Mouse (Mus musculus) cerebellum, adult 2 months (tissue): ENCODE data around the gene Tsen54. TPM values are rescaled to one million over a fixed set of nuclear protein-coding genes. Genes with fewer than 3 reads are reported as not detected.

Source experiments
- DNase-seq, 2 experiments: peaks; one replicate each; pipeline ENCODE4 v3.0.0; 2021
- H3K27ac ChIP-seq: fragments of 200-500 bp; 2 replicates; pipeline ENCODE4 v1.5.1; 2012; ENCODE audit warnings: low read length, control low read depth, inconsistent platforms; ENCODE audit not compliant: insufficient read depth
- H3K27me3 ChIP-seq: fragments of 200-500 bp; 2 replicates; pipeline ENCODE4 v1.6.1; 2012; ENCODE audit warnings: inconsistent platforms, mild to moderate bottlenecking, low read length, moderate library complexity; ENCODE audit not compliant: control insufficient read depth, insufficient read depth
- H3K4me1 ChIP-seq: fragments of 200-500 bp; 2 replicates; pipeline ENCODE4 v1.6.1; 2011; ENCODE audit warnings: low read length; ENCODE audit not compliant: control insufficient read depth, insufficient read depth
- H3K4me3 ChIP-seq: fragments of 200-500 bp; replicated peaks from 2 replicates; pipeline ENCODE3; 2011; ENCODE audit warnings: mild to moderate bottlenecking, low read depth, low read length, control low read depth; ENCODE audit not compliant: insufficient read depth
- CTCF ChIP-seq: fragments of 200-500 bp; IDR thresholded peaks from 2 replicates; pipeline ENCODE4 v1.5.1; 2011; ENCODE audit warnings: low read depth, mild to moderate bottlenecking, control low read depth, low read length, moderate library complexity, borderline replicate concordance; ENCODE audit not compliant: insufficient read depth
- POLR2A ChIP-seq: fragments of 200-500 bp; IDR thresholded peaks from 2 replicates; pipeline ENCODE4 v1.6.1; 2011; ENCODE audit warnings: low read length, control low read depth, borderline replicate concordance; ENCODE audit not compliant: insufficient read depth
- WGBS: fragments of 180-500 bp; shearing (Covaris S2); methylation state at CpG from one replicate; pipeline ENCODE4 v1.1.7; 2018; 5-methylcytosine and 5-hydroxymethylcytosine counted together
- polyA plus RNA-seq: library from polyadenylated mRNA; depleted of rRNA; stranded (reverse); fragments of >200 nt; gene quantifications from 2 replicates; pipeline ENCODE4 v1.2.3, GENCODE M21; 2012

Gene Tsen54
- polyA plus RNA-seq, 1 experiment, result 25.0 TPM

DNA sequence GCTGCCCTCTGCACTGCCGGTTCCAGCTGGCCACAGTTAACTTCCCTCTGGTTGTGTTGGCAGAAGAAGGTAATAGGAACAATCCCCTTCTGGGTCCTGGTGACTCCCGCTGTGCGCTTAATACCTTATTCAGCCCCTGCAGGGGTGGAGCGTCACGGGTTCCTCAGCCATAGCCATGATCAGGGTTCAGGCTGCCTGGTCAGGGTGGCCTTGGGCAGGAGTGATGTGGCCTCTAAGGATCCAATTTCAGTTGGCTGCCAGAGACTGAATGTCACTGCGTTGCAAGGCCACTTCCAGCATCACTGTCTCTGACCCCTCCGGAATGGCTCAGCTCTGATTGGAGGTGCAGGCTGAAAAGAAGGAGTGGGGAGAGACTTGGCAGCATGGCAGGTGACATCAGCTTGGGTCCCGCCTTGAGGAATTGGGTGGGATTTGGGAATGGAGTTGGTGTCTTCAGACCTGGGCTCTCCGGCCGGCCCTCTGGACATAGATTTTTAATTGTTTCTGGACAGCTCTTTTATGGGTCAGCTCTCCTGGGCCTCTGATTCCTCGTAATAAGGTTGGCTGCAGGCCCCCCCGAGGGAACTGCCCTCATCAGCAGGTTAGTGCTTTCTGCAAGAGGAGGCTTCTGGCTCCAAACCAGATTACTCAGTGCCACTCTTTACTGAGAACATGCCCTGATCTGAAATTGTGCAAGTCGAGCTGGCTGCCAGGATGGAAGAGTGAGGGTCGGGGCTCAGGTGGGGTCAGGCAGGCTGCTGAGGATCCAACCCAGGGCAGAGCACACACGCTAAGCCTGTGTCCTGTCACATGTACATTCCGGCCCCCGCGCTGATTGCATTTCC, 38.5 kb upstream of the Tsen54 start:
- DNase-seq, result peak; percentile 57 to 66
- H3K27me3 ChIP-seq, result no peaks in the 10 kb centered on the region
- H3K27ac ChIP-seq, result 0 out of 2 replicates have a peak overlapping the region, but pooled peaks have one; percentile 0
- peak overlapping the region; percentile 34 for H3K4me3 ChIP-seq
- peaks cover 22% of the 10 kb centered on the region for H3K4me1 ChIP-seq
- 24% methylated on average over 18 of the region's 18 CpGs for WGBS
- TF ChIP-seq POLR2A, result no peak
- no peak for TF ChIP-seq CTCF

DNA sequence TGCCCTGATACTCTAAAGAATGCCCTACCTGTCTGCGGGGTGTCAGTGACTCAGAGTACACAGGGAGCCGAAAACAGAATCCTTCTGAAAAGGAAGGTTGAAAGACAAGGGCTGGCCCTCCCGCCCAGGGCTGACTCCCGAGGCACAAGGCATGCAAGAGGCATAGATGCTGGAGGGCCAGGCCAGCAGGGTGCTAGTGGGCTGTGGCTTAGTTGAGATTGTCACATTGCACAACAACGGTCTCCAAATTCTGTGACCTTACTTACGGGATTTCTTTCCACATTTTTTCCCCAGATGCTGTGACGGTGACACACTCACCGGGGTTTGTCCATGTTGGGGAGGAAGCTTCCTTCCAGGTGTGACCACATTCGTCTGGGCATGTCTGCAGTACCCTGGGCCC, 37.6 kb upstream of the Tsen54 start:
- no peaks in the 10 kb centered on the region for H3K27me3 ChIP-seq
- H3K27ac ChIP-seq, result no peak overlapping the region
- no peak for TF ChIP-seq POLR2A
- no peak for TF ChIP-seq CTCF
- WGBS, result 90% methylated on average over 9 of the region's 9 CpGs
- no peak for DNase-seq
- H3K4me3 ChIP-seq, result no peak overlapping the region
- H3K4me1 ChIP-seq, result peaks cover 22% of the 10 kb centered on the region

DNA sequence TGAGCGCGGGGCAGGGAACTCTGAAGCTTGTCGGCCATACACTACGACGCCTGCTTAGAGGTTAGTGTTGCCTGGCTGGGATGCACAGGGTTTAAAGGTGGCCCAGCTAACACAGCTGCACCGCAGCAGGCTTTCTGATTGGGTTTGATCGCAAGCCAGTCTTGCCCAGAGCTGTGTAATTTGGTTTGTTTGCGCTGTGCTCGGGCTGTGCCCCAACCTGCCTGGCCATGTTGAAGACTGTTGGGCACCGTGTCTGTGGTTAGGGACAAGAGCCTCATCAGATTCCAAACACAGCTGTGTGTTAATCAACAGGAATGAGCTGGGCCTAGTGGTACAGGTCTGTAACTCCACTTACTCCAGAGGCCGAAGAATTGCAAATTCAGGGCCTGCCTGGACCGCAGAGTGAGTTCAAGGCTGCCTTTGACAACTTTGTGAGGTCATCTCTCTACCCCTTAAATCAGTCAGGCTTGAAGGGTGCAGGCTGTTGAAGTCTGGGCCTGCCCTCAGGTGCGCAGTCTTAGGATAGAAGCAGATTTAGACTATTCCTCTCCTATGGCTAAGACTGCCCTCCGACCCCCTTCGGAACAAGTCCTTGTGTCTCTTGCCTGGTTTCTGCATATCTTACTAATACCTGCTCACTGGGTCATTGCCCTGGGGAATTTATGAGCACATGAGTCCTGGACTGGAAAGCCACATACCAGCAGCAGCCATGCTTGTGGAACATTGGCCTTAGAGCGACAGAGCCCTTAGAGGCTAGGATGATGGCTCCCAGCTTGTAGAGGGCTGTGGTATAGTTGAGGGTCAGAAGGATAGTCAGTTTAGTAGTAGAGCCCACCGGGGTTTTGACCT, 36.8 kb upstream of the Tsen54 start:
- peaks cover 22% of the 10 kb centered on the region for H3K4me1 ChIP-seq
- H3K27ac ChIP-seq, result no peak overlapping the region
- no peak for DNase-seq
- TF ChIP-seq CTCF (no peak), POLR2A (no peak)
- 94% methylated on average over 17 of the region's 17 CpGs for WGBS
- H3K27me3 ChIP-seq, result no peaks in the 10 kb centered on the region
- H3K4me3 ChIP-seq, result no peak overlapping the region

DNA sequence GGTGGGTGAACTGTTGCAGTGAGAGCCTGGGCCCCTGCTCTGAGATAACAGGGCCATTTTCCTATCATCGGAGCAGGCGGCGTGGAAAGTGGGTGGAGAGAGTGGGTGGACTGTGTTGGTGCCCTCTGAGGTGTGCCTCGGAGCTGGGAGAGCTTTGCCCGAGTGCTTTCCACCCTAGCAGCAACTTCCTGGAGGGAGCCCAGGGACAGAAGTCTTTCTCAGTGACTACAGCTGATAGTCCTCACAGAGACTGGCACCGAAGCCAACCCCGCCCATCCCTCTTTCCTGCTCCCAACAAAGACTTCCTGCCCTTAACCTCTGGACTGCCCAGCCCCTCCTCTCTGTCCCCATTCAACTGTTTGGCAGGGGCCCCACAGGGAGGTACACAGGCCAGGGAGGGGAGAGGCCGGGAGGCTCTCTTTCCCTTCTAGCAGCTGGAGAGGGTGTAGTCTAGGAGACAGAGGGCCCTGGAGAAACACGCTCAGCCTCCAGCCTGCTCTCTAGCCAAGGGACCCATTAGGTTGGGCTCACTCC, 35.4 kb upstream of the Tsen54 start:
- no peak for TF ChIP-seq POLR2A
- TF ChIP-seq CTCF, result no peak
- no peak overlapping the region for H3K4me3 ChIP-seq
- no peak overlapping the region; the same call in 1 of the 2 replicates for H3K27ac ChIP-seq
- no peaks in the 10 kb centered on the region for H3K27me3 ChIP-seq
- peaks cover 22% of the 10 kb centered on the region for H3K4me1 ChIP-seq
- DNase-seq, result peak; percentile 30 to 49
- 67% methylated on average over 9 of the region's 9 CpGs for WGBS

DNA sequence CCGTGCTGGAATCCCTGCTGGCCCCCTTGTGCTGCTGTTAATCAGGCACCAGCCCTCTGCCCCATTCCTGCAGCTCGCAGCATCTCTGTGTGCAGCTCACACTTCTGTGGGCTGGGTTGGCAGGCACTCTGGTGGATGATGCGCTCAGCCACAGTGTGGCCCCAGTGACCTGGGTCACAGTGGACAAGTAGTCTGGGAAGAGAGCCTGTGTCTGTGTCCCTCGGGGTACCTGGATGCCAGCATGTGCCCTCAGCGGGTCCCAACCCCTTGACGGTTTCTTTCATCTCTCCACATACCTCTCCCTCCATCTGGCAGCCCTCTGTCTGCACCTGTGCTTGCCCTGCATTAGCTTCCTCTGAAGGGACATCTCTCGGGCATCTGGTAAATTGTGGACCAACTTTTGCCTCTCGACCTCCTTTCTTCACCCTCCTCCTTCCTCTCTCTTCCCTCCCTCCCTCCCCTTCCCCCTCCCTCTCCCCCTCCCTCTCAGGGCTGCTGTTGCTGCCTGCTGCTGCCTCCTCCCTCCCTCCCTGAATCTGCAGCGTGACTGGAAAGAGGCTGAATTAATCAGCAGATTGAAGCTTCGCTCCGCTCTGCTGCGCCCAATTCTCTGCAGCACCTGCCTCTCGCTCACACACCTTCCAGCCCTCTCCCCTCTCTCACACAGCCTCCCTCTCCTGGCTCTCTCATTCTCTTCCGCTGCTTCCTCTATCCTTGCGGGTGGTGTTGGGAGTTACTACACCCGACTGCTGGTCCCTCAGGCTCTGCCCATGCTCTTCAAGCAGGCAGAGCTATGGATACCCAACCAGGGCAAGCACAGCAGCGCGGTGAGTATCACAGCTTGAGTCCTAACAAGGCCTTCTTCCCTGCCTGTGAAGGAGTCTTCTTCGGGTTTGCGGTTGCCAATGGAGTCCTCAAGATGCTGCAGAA, 34.1 kb upstream of the Tsen54 start:
- WGBS, result 34% methylated on average over 20 of the region's 20 CpGs
- peak overlapping the region; percentile 37 for H3K4me3 ChIP-seq
- H3K27ac ChIP-seq, result peak overlapping the region; percentile 13; the same call in 1 of the 2 replicates
- TF ChIP-seq CTCF, result no peak
- no peak for TF ChIP-seq POLR2A
- DNase-seq, result peak; percentile 21 to 33
- H3K4me1 ChIP-seq, result peaks cover 13% of the 10 kb centered on the region
- no peaks in the 10 kb centered on the region for H3K27me3 ChIP-seq

DNA sequence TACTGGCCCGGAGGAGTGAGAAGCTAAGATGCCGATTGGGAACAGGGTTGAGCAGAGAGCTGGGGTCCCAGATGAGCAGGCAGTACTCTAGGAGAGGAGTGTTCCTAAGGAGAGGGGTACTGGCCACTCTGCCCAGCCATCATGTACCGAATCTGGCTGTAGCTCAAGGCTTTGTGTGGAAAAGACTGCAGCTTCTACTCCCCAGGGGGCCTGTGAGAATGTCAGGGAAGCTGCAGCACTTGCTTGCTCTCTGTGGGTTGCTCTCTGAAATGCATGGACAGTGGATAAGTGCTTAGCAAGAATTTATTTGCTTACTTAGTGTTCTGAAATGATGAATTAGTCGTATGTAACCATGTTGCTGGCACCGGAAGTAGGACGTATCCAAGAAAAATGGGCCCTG, 28.1 kb upstream of the Tsen54 start:
- no peaks in the 10 kb centered on the region for H3K27me3 ChIP-seq
- TF ChIP-seq CTCF (no peak), POLR2A (no peak)
- peaks cover 21% of the 10 kb centered on the region for H3K4me1 ChIP-seq
- H3K4me3 ChIP-seq, result no peak overlapping the region
- DNase-seq, result no peak
- 68% methylated on average over 6 of the region's 6 CpGs for WGBS
- H3K27ac ChIP-seq, result no peak overlapping the region

DNA sequence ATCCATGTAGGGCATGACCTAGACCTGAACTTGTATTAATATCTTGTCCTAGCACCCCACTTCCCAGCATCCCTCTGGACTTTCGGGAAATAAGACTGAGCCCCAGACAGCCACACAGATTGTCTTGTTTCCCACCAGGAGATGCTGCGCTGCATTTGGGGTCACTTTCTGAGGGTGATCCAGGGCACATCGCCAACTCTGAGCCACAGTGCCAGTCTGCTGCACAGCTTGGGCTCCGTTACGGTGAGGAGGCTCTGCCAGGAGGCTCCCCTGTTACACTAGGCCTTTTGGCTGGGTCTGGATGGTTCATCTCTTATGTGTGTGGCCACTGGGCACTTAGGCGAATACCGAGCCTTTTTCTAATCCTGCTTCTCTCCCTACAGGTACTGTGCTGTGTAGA, 24.7 kb upstream of the Tsen54 start:
- TF ChIP-seq CTCF (no peak), POLR2A (no peak)
- H3K27me3 ChIP-seq, result no peaks in the 10 kb centered on the region
- WGBS, result 26% methylated on average over 7 of the region's 7 CpGs
- H3K4me1 ChIP-seq, result peaks cover 39% of the 10 kb centered on the region
- DNase-seq, result peak; percentile 69 to 76
- no peak overlapping the region for H3K27ac ChIP-seq
- H3K4me3 ChIP-seq, result no peak overlapping the region

DNA sequence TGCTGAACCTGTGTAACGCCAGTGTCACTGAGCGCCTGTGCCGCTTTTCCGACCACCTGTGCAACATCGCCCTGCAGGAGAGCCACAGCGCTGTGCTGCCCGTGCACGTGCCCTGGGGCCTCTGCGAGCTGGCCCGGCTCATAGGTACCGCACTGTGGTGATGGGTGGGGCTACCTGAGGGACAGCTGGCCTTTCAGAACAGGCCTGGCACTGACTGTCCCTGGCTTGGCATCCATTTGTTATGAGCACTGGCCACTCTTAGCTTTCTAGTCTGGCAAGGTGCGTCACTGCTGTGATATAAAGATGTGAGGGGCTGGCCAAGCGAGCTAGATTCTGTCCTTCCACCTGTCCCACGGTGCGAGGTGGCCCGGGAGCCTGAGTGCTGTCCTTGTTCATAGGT, 22.6 kb upstream of the Tsen54 start:
- Histone ChIP-seq H3K27ac (no peak overlapping the region), H3K27me3 (no peaks in the 10 kb centered on the region), H3K4me3 (no peak overlapping the region), H3K4me1 (peaks cover 31% of the 10 kb centered on the region)
- DNase-seq, result peak; percentile 68 to 81
- WGBS, result 17% methylated on average over 16 of the region's 16 CpGs
- TF ChIP-seq CTCF (no peak), POLR2A (no peak)
